Mouse (Mus musculus) erythroblast, embryonic 14.5 days (primary cell): ENCODE measurements around the gene Wap.

Experiments used
- GATA1 ChIP-seq: IDR thresholded peaks from 2 replicates; pipeline ENCODE4 v1.6.1; 2012; ENCODE audit warnings: low read length, inconsistent platforms, mixed read lengths
- TAL1 ChIP-seq: IDR thresholded peaks from 3 replicates; pipeline ENCODE4 v1.6.1; 2012; ENCODE audit warnings: low read length, inconsistent platforms, mixed read lengths

- TF ChIP-seq GATA1 (no peak), TAL1 (no peak)
Observed at GRCm38 (mm10) chr11:6594845-6595244, 43.6 kb downstream of the Wap start.
